Mouse (Mus musculus) cortical plate, adult 2 months (tissue): ENCODE data around the gene Dennd1b.

Experiments used
- CTCF ChIP-seq: fragments of 200-500 bp; IDR thresholded peaks from 2 replicates; pipeline ENCODE4 v1.5.1; 2011; ENCODE audit warnings: mild to moderate bottlenecking, control low read depth, low read length; ENCODE audit not compliant: insufficient read depth; ENCODE audit errors: extremely low read depth
- POLR2A ChIP-seq: fragments of 200-500 bp; IDR thresholded peaks from 2 replicates; pipeline ENCODE4 v1.6.1; 2011; ENCODE audit warnings: mild to moderate bottlenecking, low read length, control low read depth; ENCODE audit not compliant: insufficient read depth; ENCODE audit errors: extremely low read depth

DNA sequence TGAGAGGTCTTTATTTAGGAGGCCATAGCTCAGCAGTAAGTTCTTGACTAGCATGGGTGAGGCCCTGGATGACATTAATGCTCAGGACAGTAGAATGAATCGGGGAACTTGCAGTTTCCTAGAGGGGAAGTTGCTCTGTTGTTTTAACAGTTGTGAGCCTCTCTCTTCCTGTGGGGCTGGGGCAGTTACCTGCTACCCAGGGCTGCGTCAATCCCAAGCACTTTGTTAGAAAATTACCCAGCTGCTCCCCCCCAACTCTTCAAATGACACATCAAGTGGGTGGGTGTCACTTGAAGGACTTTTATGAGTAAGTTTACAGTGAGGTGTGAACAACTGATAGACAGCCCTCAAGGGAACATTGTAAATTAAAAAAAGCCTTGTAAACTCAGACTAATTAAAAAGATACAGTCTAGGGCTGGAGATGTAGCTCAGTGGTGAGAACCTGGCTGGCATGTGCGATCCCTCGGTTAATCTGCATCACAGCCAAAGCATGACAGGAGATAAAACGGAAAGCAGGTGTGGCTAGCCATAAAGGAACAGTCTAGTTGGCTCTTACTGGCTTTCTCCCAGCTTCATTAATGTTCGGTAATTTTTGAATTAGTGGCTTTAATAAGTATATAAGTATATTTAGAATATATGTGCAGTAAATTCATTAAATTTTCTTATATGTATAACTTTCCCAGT lies 10.4 kb downstream of the Dennd1b start:
- TF ChIP-seq CTCF: no peak
- no peak for TF ChIP-seq POLR2A
